In genomic region chr2:68568361-68568760, GRCm38 (mm10) we compare ENCODE assay signal across 11 mouse cellular contexts. TPM values are rescaled to one million over a fixed set of nuclear protein-coding genes. Genes with fewer than 3 reads are reported as not detected.
DNase-seq lines count a peak whose midpoint lies in the region.
"Had no signal": no experiment of that assay in that cellular context is flagged by ENCODE, and none has a peak within 500 bp of the region (broad histone marks: within the 10 kb centered on the region; RNA-seq: fewer than 3 reads in every experiment).

No protein-coding gene starts in this region.

- intact Hi-C loops in left cerebral cortex, postnatal 4 days (cut with DNase I), result no loop called here

- peak; percentile 64 for DNase-seq in left cerebral cortex, postnatal 4 days
- DNase-seq in left cerebral cortex, adult 9 months (ENCODE audit: low spot score in 2 of 2), result no peak
- peak; percentile 91 to 93 for DNase-seq in cerebellum, postnatal 14 days
- DNase-seq in heart, adult 9 months (ENCODE audit: low spot score in 2 of 2), result peak; percentile 63 to 70
- DNase-seq in right cerebral cortex, postnatal 4 days, result peak; percentile 47
- no peak for DNase-seq in kidney, adult 9 months
- no peak for DNase-seq in thymus, postnatal 14 days
- DNase-seq: embryo, embryonic 11 days; liver; thymus, postnatal 4 days had no signal

RNA-seq across cellular contexts. Expression of gene 4933409G03Rik, which starts 13.9 kb away (rescaled TPM):
- not detected for total RNA-seq in left cerebral cortex, postnatal 4 days (2021)
- total RNA-seq: ES-E14 had no signal

Comparison
In these comparisons a context has a peak if more than half of its experiments do, and no peak if none do; other contexts are left out.
1. DNase-seq: peak in left cerebral cortex, postnatal 4 days (single experiment), cerebellum, postnatal 14 days (2 of 2), heart, adult 9 months (2 of 2) and right cerebral cortex, postnatal 4 days (single experiment); none in left cerebral cortex, adult 9 months (0 of 2), kidney, adult 9 months (single experiment) and thymus, postnatal 14 days (single experiment).